Comparison of ENCODE assay signal across 23 mouse cellular contexts in genomic region chr2:131672646-131673045, GRCm38 (mm10).
DNase-seq lines count a peak whose midpoint lies in the region; TF ChIP-seq lines count a peak whose summit lies in the region.
"Had no signal": no experiment of that assay in that cellular context is flagged by ENCODE, and none has a peak within 500 bp of the region (broad histone marks: within the 10 kb centered on the region; RNA-seq: fewer than 3 reads in every experiment).

No protein-coding gene starts in this region.

- no peak for TF ChIP-seq POLR2A in embryonic fibroblast, embryonic 13.5 days (IDR thresholded peaks at IDR 0.05; ENCODE audit: low read depth, low read length)

- no peak for TF ChIP-seq CTCF in embryonic fibroblast, embryonic 13.5 days (IDR thresholded peaks at IDR 0.05; ENCODE audit: borderline replicate concordance, insufficient read depth, low read length)

- H3K4me1 ChIP-seq in embryonic fibroblast, embryonic 13.5 days (ENCODE audit: control insufficient read depth, insufficient read depth, low read length), result peaks cover 8% of the 10 kb centered on the region
- H3K4me1 ChIP-seq: heart, embryonic 12.5 days; hindbrain, embryonic 13.5 days; kidney, embryonic 15.5 days had no signal

- DNase-seq in heart, adult 11 months, result peak; percentile 82
- no peak for DNase-seq in heart, postnatal 14 days
- peak; percentile 66 for DNase-seq in right cerebral cortex, adult 18-20 months
- DNase-seq in right cerebral cortex, postnatal 4 days, result no peak
- DNase-seq in brain, adult 2 months (ENCODE audit: low read depth, low spot score), result peak; percentile 71
- DNase-seq in gastrocnemius, adult 18-20 months (ENCODE audit: low spot score), result no peak
- DNase-seq: adrenal gland, postnatal 25 days; cerebellum, adult 9-10 months; embryo, embryonic 11 days; forebrain, postnatal 0 days; gastrocnemius, postnatal 10 days; heart, postnatal 10 days; kidney, adult 11 months; kidney, postnatal 4 days; liver; lung, postnatal 4 days; midbrain, embryonic 14.5 days; spleen, adult 18-20 months had no signal

- no peak overlapping the region for H3K4me3 ChIP-seq in embryonic fibroblast, embryonic 13.5 days (ENCODE audit: insufficient read depth, low read length)
- H3K4me3 ChIP-seq: heart, embryonic 12.5 days; hindbrain, embryonic 13.5 days; kidney, embryonic 15.5 days; limb, embryonic 10.5 days had no signal

- H3K27ac ChIP-seq in embryonic fibroblast, embryonic 13.5 days (ENCODE audit: insufficient read depth, low read length), result peak overlapping the region; percentile 96
- H3K27ac ChIP-seq: hindbrain, embryonic 13.5 days; kidney, embryonic 15.5 days; limb, embryonic 10.5 days had no signal

- intact Hi-C loops in heart, postnatal 14 days (cut with DNase I), result loop anchor here (5.0 kb wide), 1 partner anchor 110 kb away; the partner anchor contains the start of gene Adra1d

Comparison
In these comparisons a context has a peak if more than half of its experiments do, and no peak if none do; other contexts are left out.
1. DNase-seq: peak in heart, adult 11 months (single experiment), right cerebral cortex, adult 18-20 months (single experiment) and brain, adult 2 months (single experiment); none in heart, postnatal 14 days (0 of 2), right cerebral cortex, postnatal 4 days (single experiment) and gastrocnemius, adult 18-20 months (single experiment).